Mouse (Mus musculus): ENCODE measurements around the gene Pkd2l1. TPM values are rescaled to one million over a fixed set of nuclear protein-coding genes. Genes with fewer than 3 reads are reported as not detected.

Gene Pkd2l1
- polyA plus RNA-seq, 1 experiment from 2014 or later, result not detected

DNA sequence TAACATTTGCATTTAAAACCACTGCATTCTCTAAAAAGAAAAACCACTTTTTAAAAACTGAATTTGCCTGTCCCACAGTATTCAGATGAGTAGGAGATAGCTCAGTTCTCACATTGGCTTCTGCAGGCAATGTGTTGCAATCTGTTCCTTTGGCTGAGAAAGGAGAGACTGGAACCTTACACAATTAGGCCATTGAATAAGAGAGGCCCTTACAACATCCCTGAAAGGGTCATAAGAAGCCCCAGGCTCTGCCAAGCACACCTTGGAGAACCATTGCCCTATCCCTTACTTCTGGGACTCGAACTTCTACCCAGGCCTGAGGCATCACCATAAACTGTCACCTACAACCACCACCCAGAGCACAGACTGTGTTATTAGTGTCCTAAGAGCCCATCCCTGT, 11.7 kb downstream of the Pkd2l1 start:
- TF ChIP-seq EP300 (optimal IDR thresholded peaks at IDR 0.05) (no peak), CTCF (IDR thresholded peaks at IDR 0.05; ENCODE audit: low read depth) (no peak)
- no peak overlapping the region for H3K9ac ChIP-seq (ENCODE audit: low read length)
- no peak for ATAC-seq (ENCODE audit: low FRiP score, low TSS enrichment)
- H3K27ac ChIP-seq (replicated peaks), result no peak overlapping the region
- H3K36me3 ChIP-seq (ENCODE audit: control insufficient read depth, insufficient read depth, low read length), result no peaks in the 10 kb centered on the region
- no peak overlapping the region for H3K4me3 ChIP-seq (ENCODE audit: low read depth, low read length)
- no peak for DNase-seq (ENCODE audit: low spot score)
- no peak overlapping the region for H3K4me2 ChIP-seq (replicated peaks; ENCODE audit: low read depth)
- H3K27me3 ChIP-seq (ENCODE audit: control insufficient read depth, insufficient read depth, low read length), result no peaks in the 10 kb centered on the region
- no peaks in the 10 kb centered on the region for H3K9me3 ChIP-seq (ENCODE audit: control insufficient read depth, low read length)
- no peaks in the 10 kb centered on the region for H3K4me1 ChIP-seq (replicated peaks; ENCODE audit: control insufficient read depth, insufficient read depth)
- WGBS, result 62% methylated on average over 1 of the region's 1 CpGs

DNA sequence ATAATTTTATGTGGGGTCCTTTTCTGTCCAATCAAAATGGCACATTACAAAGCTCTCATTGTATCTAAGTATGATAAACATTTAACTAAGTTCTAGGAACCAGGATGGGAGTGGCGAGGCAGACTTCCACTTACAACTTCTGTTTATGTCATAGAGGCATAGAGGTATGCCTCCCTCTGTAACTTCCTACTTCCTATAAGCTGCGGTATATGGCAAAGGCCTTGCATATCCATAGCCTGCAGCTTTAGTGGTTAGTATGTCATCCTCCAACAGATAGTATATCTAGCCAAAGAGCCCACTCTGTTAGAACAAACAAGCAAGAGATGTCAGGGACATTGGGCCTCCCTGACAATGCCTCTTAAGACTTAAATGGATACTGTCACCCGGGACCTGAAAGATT, 15.5 kb downstream of the Pkd2l1 start:
- no peak overlapping the region for H3K27ac ChIP-seq (replicated peaks)
- no peaks in the 10 kb centered on the region for H3K27me3 ChIP-seq (ENCODE audit: control insufficient read depth, insufficient read depth, low read length)
- no peaks in the 10 kb centered on the region for H3K36me3 ChIP-seq (ENCODE audit: control insufficient read depth, insufficient read depth, low read length)
- no peak for ATAC-seq (ENCODE audit: low FRiP score, low TSS enrichment)
- no peak overlapping the region for H3K4me2 ChIP-seq (replicated peaks; ENCODE audit: low read depth)
- H3K9me3 ChIP-seq (ENCODE audit: control insufficient read depth, low read length), result no peaks in the 10 kb centered on the region
- no peaks in the 10 kb centered on the region for H3K4me1 ChIP-seq (replicated peaks; ENCODE audit: control insufficient read depth, insufficient read depth)
- 81% methylated on average over 3 of the region's 3 CpGs for WGBS
- H3K4me3 ChIP-seq (ENCODE audit: low read depth, low read length), result no peak overlapping the region
- no peak overlapping the region for H3K9ac ChIP-seq (ENCODE audit: low read length)
- TF ChIP-seq CTCF (IDR thresholded peaks at IDR 0.05; ENCODE audit: low read depth), result no peak
- TF ChIP-seq EP300 (optimal IDR thresholded peaks at IDR 0.05), result no peak
- DNase-seq (ENCODE audit: low spot score), result no peak

DNA sequence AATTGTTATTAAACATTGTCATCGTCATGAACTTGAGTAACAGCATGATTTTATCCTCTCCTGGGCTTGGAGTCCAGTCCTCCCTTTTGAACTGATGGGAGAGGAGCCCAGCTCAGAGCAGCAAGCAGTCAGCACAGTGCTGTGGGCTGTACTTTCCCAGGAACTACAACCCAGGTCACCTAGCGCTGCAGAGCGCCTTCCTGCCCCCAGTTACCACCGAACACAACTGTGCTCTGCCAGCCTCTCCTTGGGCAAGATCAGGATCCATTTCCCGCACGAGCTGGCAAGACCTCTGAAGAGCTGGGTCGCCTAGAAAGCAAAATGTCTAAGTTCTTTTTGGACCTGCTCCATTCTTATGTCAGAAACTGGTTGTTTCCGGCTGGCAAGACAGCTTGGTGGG, 17.4 kb downstream of the Pkd2l1 start:
- WGBS, result 59% methylated on average over 8 of the region's 8 CpGs
- H3K27me3 ChIP-seq (ENCODE audit: control insufficient read depth, insufficient read depth, low read length), result no peaks in the 10 kb centered on the region
- H3K4me3 ChIP-seq (ENCODE audit: low read depth, low read length), result no peak overlapping the region
- no peak overlapping the region for H3K9ac ChIP-seq (ENCODE audit: low read length)
- TF ChIP-seq EP300 (optimal IDR thresholded peaks at IDR 0.05) (no peak), CTCF (IDR thresholded peaks at IDR 0.05; ENCODE audit: low read depth) (no peak)
- no peak overlapping the region for H3K27ac ChIP-seq (replicated peaks)
- DNase-seq (ENCODE audit: low spot score) (no peak), ATAC-seq (ENCODE audit: low FRiP score, low TSS enrichment) (no peak)
- H3K4me1 ChIP-seq (replicated peaks; ENCODE audit: control insufficient read depth, insufficient read depth), result no peaks in the 10 kb centered on the region
- H3K4me2 ChIP-seq (replicated peaks; ENCODE audit: low read depth), result no peak overlapping the region
- H3K9me3 ChIP-seq (ENCODE audit: control insufficient read depth, low read length), result no peaks in the 10 kb centered on the region
- H3K36me3 ChIP-seq (ENCODE audit: control insufficient read depth, insufficient read depth, low read length), result no peaks in the 10 kb centered on the region

DNA sequence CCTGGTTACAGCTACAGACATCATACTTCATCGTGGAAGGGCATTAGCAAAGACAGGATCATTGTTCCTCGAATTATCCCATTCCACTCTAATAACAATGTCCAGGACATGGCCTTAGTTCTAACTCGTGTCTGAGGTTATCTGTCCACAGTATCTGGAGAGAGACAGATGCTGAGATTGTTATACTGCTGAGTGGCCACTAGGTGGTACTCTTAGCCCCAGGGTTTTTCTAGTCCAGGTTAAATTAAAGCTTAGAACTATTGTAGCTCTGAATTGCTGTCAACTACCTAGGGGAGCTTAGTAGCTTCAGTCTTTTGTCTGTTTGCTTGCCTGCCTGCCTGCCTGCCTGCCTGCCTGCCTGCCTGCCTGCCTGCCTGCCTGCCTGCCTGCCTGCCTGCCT, 30.7 kb downstream of the Pkd2l1 start:
- WGBS, result 10% methylated on average over 3 of the region's 3 CpGs
- H3K4me3 ChIP-seq (ENCODE audit: low read depth, low read length), result no peak overlapping the region
- H3K9me3 ChIP-seq (ENCODE audit: control insufficient read depth, low read length), result no peaks in the 10 kb centered on the region
- H3K27ac ChIP-seq (replicated peaks), result no peak overlapping the region
- ATAC-seq (ENCODE audit: low FRiP score, low TSS enrichment) (no peak), DNase-seq (ENCODE audit: low spot score) (no peak)
- no peak overlapping the region for H3K4me2 ChIP-seq (replicated peaks; ENCODE audit: low read depth)
- no peaks in the 10 kb centered on the region for H3K36me3 ChIP-seq (ENCODE audit: control insufficient read depth, insufficient read depth, low read length)
- no peaks in the 10 kb centered on the region for H3K27me3 ChIP-seq (ENCODE audit: control insufficient read depth, insufficient read depth, low read length)
- no peaks in the 10 kb centered on the region for H3K4me1 ChIP-seq (replicated peaks; ENCODE audit: control insufficient read depth, insufficient read depth)
- TF ChIP-seq CTCF (IDR thresholded peaks at IDR 0.05; ENCODE audit: low read depth) (peak; percentile 79), EP300 (optimal IDR thresholded peaks at IDR 0.05) (no peak)
- H3K9ac ChIP-seq (ENCODE audit: low read length), result no peak overlapping the region

DNA sequence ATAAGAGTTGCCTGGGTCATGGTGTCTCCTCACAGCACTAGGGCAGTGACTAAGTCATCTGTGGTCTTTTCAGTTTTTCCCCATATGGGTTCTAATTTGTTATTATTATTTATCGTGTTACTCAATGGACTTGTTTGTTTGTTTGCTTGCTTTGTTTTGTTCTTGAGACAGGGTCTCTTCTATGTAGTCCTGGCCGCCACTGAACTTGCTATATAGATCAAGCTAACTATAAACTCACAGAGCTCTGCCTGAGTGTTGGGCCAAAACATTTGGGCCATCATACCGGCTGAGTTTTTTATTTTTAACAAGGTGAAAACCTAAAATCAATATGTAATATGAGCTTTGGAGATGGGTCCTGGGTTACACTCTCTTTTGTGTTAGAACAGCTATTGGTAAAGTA, 32.9 kb downstream of the Pkd2l1 start:
- no peak overlapping the region for H3K9ac ChIP-seq (ENCODE audit: low read length)
- no peaks in the 10 kb centered on the region for H3K4me1 ChIP-seq (replicated peaks; ENCODE audit: control insufficient read depth, insufficient read depth)
- H3K4me2 ChIP-seq (replicated peaks; ENCODE audit: low read depth), result no peak overlapping the region
- no peaks in the 10 kb centered on the region for H3K36me3 ChIP-seq (ENCODE audit: control insufficient read depth, insufficient read depth, low read length)
- DNase-seq (ENCODE audit: low spot score), result no peak
- no peak overlapping the region for H3K27ac ChIP-seq (replicated peaks)
- no peak for TF ChIP-seq EP300 (optimal IDR thresholded peaks at IDR 0.05)
- TF ChIP-seq CTCF (IDR thresholded peaks at IDR 0.05; ENCODE audit: low read depth), result no peak
- no peak for ATAC-seq (ENCODE audit: low FRiP score, low TSS enrichment)
- H3K9me3 ChIP-seq (ENCODE audit: control insufficient read depth, low read length), result no peaks in the 10 kb centered on the region
- 80% methylated on average over 3 of the region's 3 CpGs for WGBS
- no peak overlapping the region for H3K4me3 ChIP-seq (ENCODE audit: low read depth, low read length)
- no peaks in the 10 kb centered on the region for H3K27me3 ChIP-seq (ENCODE audit: control insufficient read depth, insufficient read depth, low read length)

DNA sequence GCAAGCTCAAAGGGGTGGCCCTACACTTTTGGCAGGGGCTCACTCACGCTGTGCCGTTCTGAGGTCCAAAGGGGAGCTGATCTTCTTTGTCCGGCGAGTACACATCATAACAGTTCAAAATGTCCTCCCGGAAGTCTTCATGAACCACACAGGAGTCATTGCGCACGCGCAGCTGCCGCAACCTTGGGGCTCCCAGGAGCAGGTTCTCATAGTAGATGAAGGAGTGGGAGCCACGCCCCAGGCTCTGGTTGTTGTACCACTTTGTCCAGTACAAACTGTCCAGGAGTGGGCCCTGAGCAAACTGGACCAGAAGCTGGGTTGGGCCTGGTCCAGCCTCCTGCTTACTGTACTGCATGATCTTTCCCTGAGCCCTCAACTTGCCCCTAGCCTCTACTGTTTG, 35.2 kb downstream of the Pkd2l1 start:
- H3K27ac ChIP-seq (replicated peaks), result no peak overlapping the region
- WGBS, result 90% methylated on average over 10 of the region's 10 CpGs
- DNase-seq (ENCODE audit: low spot score) (no peak), ATAC-seq (ENCODE audit: low FRiP score, low TSS enrichment) (no peak)
- H3K4me3 ChIP-seq (ENCODE audit: low read depth, low read length), result no peak overlapping the region
- H3K4me1 ChIP-seq (replicated peaks; ENCODE audit: control insufficient read depth, insufficient read depth), result no peaks in the 10 kb centered on the region
- TF ChIP-seq CTCF (IDR thresholded peaks at IDR 0.05; ENCODE audit: low read depth), result no peak
- TF ChIP-seq EP300 (optimal IDR thresholded peaks at IDR 0.05), result no peak
- no peaks in the 10 kb centered on the region for H3K36me3 ChIP-seq (ENCODE audit: control insufficient read depth, insufficient read depth, low read length)
- H3K4me2 ChIP-seq (replicated peaks; ENCODE audit: low read depth), result no peak overlapping the region
- H3K27me3 ChIP-seq (ENCODE audit: control insufficient read depth, insufficient read depth, low read length), result no peaks in the 10 kb centered on the region
- no peak overlapping the region for H3K9ac ChIP-seq (ENCODE audit: low read length)
- no peaks in the 10 kb centered on the region for H3K9me3 ChIP-seq (ENCODE audit: control insufficient read depth, low read length)

Data from stomach, postnatal 0 days (tissue).